Mouse (Mus musculus) limb, embryonic 13.5 days (tissue): Measurements from ENCODE around the gene Plau. TPM values are rescaled to one million over a fixed set of nuclear protein-coding genes. Genes with fewer than 3 reads are reported as not detected.

Experiments
- ATAC-seq: fragments of 200-750 bp; cut with Nextera tagmentation; 2 replicates; pipeline ENCODE4 v1.8.0; 2017; ENCODE audit warnings: low read depth, moderate number of reproducible peaks, moderate TSS enrichment; ENCODE audit not compliant: low FRiP score
- H3K27ac ChIP-seq: fragments of 300-500 bp; sonication (generic); 2 replicates; pipeline ENCODE4 v1.5.1; 2015; ENCODE audit warnings: inconsistent platforms, mild to moderate bottlenecking, moderate library complexity
- H3K27me3 ChIP-seq: fragments of 300-500 bp; sonication (generic); 2 replicates; pipeline ENCODE4 v1.6.1; 2015; ENCODE audit warnings: mild to moderate bottlenecking, inconsistent platforms
- H3K36me3 ChIP-seq: fragments of 300-500 bp; sonication (generic); 2 replicates; pipeline ENCODE4 v1.6.1; 2015; ENCODE audit warnings: inconsistent platforms, mild to moderate bottlenecking, moderate library complexity
- H3K4me1 ChIP-seq: fragments of 300-500 bp; sonication (generic); 2 replicates; pipeline ENCODE4 v1.6.1; 2015; ENCODE audit warnings: inconsistent platforms
- H3K4me2 ChIP-seq: fragments of 300-500 bp; sonication (generic); replicated peaks from 2 replicates; pipeline ENCODE4 v1.6.1; 2015; ENCODE audit warnings: inconsistent platforms, mild to moderate bottlenecking, moderate library complexity
- H3K4me3 ChIP-seq: fragments of 300-500 bp; sonication (generic); 2 replicates; pipeline ENCODE4 v1.5.1; 2015; ENCODE audit warnings: moderate library complexity, mild to moderate bottlenecking, inconsistent platforms
- H3K9ac ChIP-seq: fragments of 300-500 bp; sonication (generic); 2 replicates; pipeline ENCODE4 v1.6.1; 2015; ENCODE audit warnings: mild to moderate bottlenecking, inconsistent platforms
- H3K9me3 ChIP-seq: fragments of 300-500 bp; sonication (generic); 2 replicates; pipeline ENCODE4 v1.6.1; 2016; ENCODE audit warnings: inconsistent platforms
- WGBS: fragments of 180-500 bp; shearing (Covaris S2); methylation state at CpG from one replicate; pipeline ENCODE4 v1.1.7; 2015; 5-methylcytosine and 5-hydroxymethylcytosine counted together
- polyA plus RNA-seq: library from polyadenylated mRNA; unstranded; fragments of >200 nt; fragmentation: Nextera tagmentation; extraction: Ambion mirVana; gene quantifications from 2 replicates; pipeline ENCODE4 v1.2.1, GENCODE M21; 2015

The Plau gene
- polyA plus RNA-seq, 1 experiment from 2014 or later = 2.9 TPM

- Histone ChIP-seq H3K27ac (no peak overlapping the region), H3K36me3 (no peaks in the 10 kb centered on the region), H3K4me3 (no peak overlapping the region), H3K9me3 (0 out of 2 replicates have a peak, but pooled peaks cover under 1% of the 10 kb centered on the region), H3K4me2 (no peak overlapping the region), H3K9ac (no peak overlapping the region), H3K27me3 (no peaks in the 10 kb centered on the region), H3K4me1 (peaks cover 5% of the 10 kb centered on the region; the same call in 1 of the 2 replicates)
- ATAC-seq = no peak
- 90% methylated on average over 8 of the region's 8 CpGs for WGBS
Measured at GRCm38 (mm10) chr14:20811236-20811635, 25.2 kb upstream of the Plau start.

- Histone ChIP-seq H3K4me2 (no peak overlapping the region), H3K27ac (no peak overlapping the region), H3K27me3 (no peaks in the 10 kb centered on the region), H3K36me3 (no peaks in the 10 kb centered on the region), H3K9ac (no peak overlapping the region), H3K4me1 (peaks cover 5% of the 10 kb centered on the region; the same call in 1 of the 2 replicates), H3K9me3 (0 out of 2 replicates have a peak, but pooled peaks cover 4% of the 10 kb centered on the region), H3K4me3 (no peak overlapping the region)
- ATAC-seq = no peak
- 56% methylated on average over 7 of the region's 7 CpGs for WGBS
Measured at GRCm38 (mm10) chr14:20811779-20812406, 24.6 kb upstream of the Plau start.

- 82% methylated on average over 3 of the region's 3 CpGs for WGBS
- no peak overlapping the region for H3K4me2 ChIP-seq
- no peaks in the 10 kb centered on the region for H3K36me3 ChIP-seq
- peaks cover 7% of the 10 kb centered on the region; the same call in 1 of the 2 replicates for H3K9me3 ChIP-seq
- H3K27me3 ChIP-seq = no peaks in the 10 kb centered on the region
- H3K4me3 ChIP-seq = no peak overlapping the region
- no peak overlapping the region for H3K9ac ChIP-seq
- H3K4me1 ChIP-seq = no peaks in the 10 kb centered on the region
- no peak overlapping the region for H3K27ac ChIP-seq
- ATAC-seq = no peak
Measured at GRCm38 (mm10) chr14:20815448-20815847, 21.0 kb upstream of the Plau start.

GRCm38 (mm10) chr14:20824517-20824916 is 11.9 kb upstream of the Plau start:
- 80% methylated on average over 1 of the region's 1 CpGs for WGBS
- Histone ChIP-seq H3K9me3 (no peaks in the 10 kb centered on the region), H3K4me3 (no peak overlapping the region), H3K4me2 (no peak overlapping the region), H3K9ac (no peak overlapping the region), H3K4me1 (0 out of 2 replicates have a peak, but pooled peaks cover 6% of the 10 kb centered on the region), H3K27me3 (no peaks in the 10 kb centered on the region), H3K36me3 (no peaks in the 10 kb centered on the region), H3K27ac (no peak overlapping the region)
- ATAC-seq = no peak

- Histone ChIP-seq H3K4me3 (no peak overlapping the region), H3K36me3 (no peaks in the 10 kb centered on the region), H3K9me3 (no peaks in the 10 kb centered on the region), H3K27me3 (no peaks in the 10 kb centered on the region), H3K27ac (no peak overlapping the region), H3K4me1 (0 out of 2 replicates have a peak, but pooled peaks cover 8% of the 10 kb centered on the region), H3K9ac (no peak overlapping the region), H3K4me2 (no peak overlapping the region)
- WGBS = 95% methylated on average over 2 of the region's 2 CpGs
- no peak for ATAC-seq
Measured at GRCm38 (mm10) chr14:20825516-20825915, 10.9 kb upstream of the Plau start.

GRCm38 (mm10) chr14:20827061-20827460 is 9.4 kb upstream of the Plau start:
- H3K9ac ChIP-seq = no peak overlapping the region
- no peak for ATAC-seq
- H3K9me3 ChIP-seq = no peaks in the 10 kb centered on the region
- H3K27me3 ChIP-seq = no peaks in the 10 kb centered on the region
- H3K27ac ChIP-seq = no peak overlapping the region
- no peak overlapping the region for H3K4me3 ChIP-seq
- no peak overlapping the region for H3K4me2 ChIP-seq
- H3K4me1 ChIP-seq = peaks cover 15% of the 10 kb centered on the region
- WGBS = 75% methylated on average over 8 of the region's 8 CpGs
- H3K36me3 ChIP-seq = no peaks in the 10 kb centered on the region

- Histone ChIP-seq H3K9me3 (no peaks in the 10 kb centered on the region), H3K27ac (no peak overlapping the region), H3K9ac (no peak overlapping the region), H3K4me1 (peaks cover 15% of the 10 kb centered on the region), H3K4me3 (no peak overlapping the region), H3K4me2 (no peak overlapping the region), H3K36me3 (no peaks in the 10 kb centered on the region), H3K27me3 (no peaks in the 10 kb centered on the region)
- ATAC-seq = no peak
- WGBS = 83% methylated on average over 5 of the region's 5 CpGs
Measured at GRCm38 (mm10) chr14:20827491-20827890, 9.0 kb upstream of the Plau start.

- H3K4me3 ChIP-seq = no peak overlapping the region
- no peaks in the 10 kb centered on the region for H3K9me3 ChIP-seq
- H3K4me2 ChIP-seq = no peak overlapping the region
- no peaks in the 10 kb centered on the region for H3K36me3 ChIP-seq
- peaks cover 15% of the 10 kb centered on the region for H3K4me1 ChIP-seq
- WGBS = 86% methylated on average over 3 of the region's 3 CpGs
- no peak for ATAC-seq
- H3K27ac ChIP-seq = no peak overlapping the region
- no peak overlapping the region for H3K9ac ChIP-seq
- no peaks in the 10 kb centered on the region for H3K27me3 ChIP-seq
Measured at GRCm38 (mm10) chr14:20828524-20828923, 7.9 kb upstream of the Plau start.

GRCm38 (mm10) chr14:20829523-20830366 is 6.7 kb upstream of the Plau start:
- ATAC-seq = no peak
- H3K4me2 ChIP-seq = no peak overlapping the region
- H3K27me3 ChIP-seq = no peaks in the 10 kb centered on the region
- peaks cover 15% of the 10 kb centered on the region for H3K4me1 ChIP-seq
- H3K4me3 ChIP-seq = no peak overlapping the region
- H3K27ac ChIP-seq = no peak overlapping the region; the same call in 1 of the 2 replicates
- no peak overlapping the region for H3K9ac ChIP-seq
- WGBS = 76% methylated on average over 12 of the region's 12 CpGs
- no peaks in the 10 kb centered on the region for H3K36me3 ChIP-seq
- H3K9me3 ChIP-seq = no peaks in the 10 kb centered on the region

GRCm38 (mm10) chr14:20831141-20831910 is 5.1 kb upstream of the Plau start:
- H3K27ac ChIP-seq = no peak overlapping the region
- no peaks in the 10 kb centered on the region for H3K27me3 ChIP-seq
- no peak for ATAC-seq
- H3K4me1 ChIP-seq = peaks cover 12% of the 10 kb centered on the region
- WGBS = 56% methylated on average over 9 of the region's 9 CpGs
- no peaks in the 10 kb centered on the region for H3K36me3 ChIP-seq
- no peak overlapping the region for H3K4me2 ChIP-seq
- H3K9me3 ChIP-seq = no peaks in the 10 kb centered on the region
- no peak overlapping the region for H3K9ac ChIP-seq
- H3K4me3 ChIP-seq = no peak overlapping the region

GRCm38 (mm10) chr14:20831915-20832314 is 4.5 kb upstream of the Plau start:
- H3K9me3 ChIP-seq = no peaks in the 10 kb centered on the region
- no peaks in the 10 kb centered on the region for H3K36me3 ChIP-seq
- no peak for ATAC-seq
- no peak overlapping the region for H3K27ac ChIP-seq
- H3K27me3 ChIP-seq = no peaks in the 10 kb centered on the region
- WGBS = 74% methylated on average over 1 of the region's 1 CpGs
- H3K4me3 ChIP-seq = no peak overlapping the region
- H3K4me2 ChIP-seq = no peak overlapping the region
- H3K4me1 ChIP-seq = peaks cover 14% of the 10 kb centered on the region
- no peak overlapping the region for H3K9ac ChIP-seq

GRCm38 (mm10) chr14:20833525-20833924 is 2.9 kb upstream of the Plau start:
- H3K4me3 ChIP-seq = no peak overlapping the region
- H3K4me1 ChIP-seq = peaks cover 23% of the 10 kb centered on the region
- no peak for ATAC-seq
- no peak overlapping the region for H3K4me2 ChIP-seq
- H3K9me3 ChIP-seq = no peaks in the 10 kb centered on the region
- no peak overlapping the region for H3K27ac ChIP-seq
- H3K9ac ChIP-seq = no peak overlapping the region
- H3K36me3 ChIP-seq = no peaks in the 10 kb centered on the region
- WGBS = 86% methylated on average over 4 of the region's 4 CpGs
- H3K27me3 ChIP-seq = no peaks in the 10 kb centered on the region
